ENCODE assay signal across 25 mouse cellular contexts in genomic region chr14:121364282-121364681, GRCm38 (mm10). TPM values are rescaled to one million over a fixed set of nuclear protein-coding genes. Genes with fewer than 3 reads are reported as not detected.
DNase-seq lines count a peak whose midpoint lies in the region; ATAC-seq and TF ChIP-seq lines count a peak whose summit lies in the region.
"Had no signal": no experiment of that assay in that cellular context is flagged by ENCODE, and none has a peak within 500 bp of the region (broad histone marks: within the 10 kb centered on the region; RNA-seq: fewer than 3 reads in every experiment).

No protein-coding gene starts in this region.

- intact Hi-C loops in left cerebral cortex, postnatal 36 days (cut with DNase I) = loop anchor here (5.0 kb wide), 1 partner anchor 82 kb away; no protein-coding TSS in a partner anchor
- intact Hi-C loops in heart, postnatal 10 days (cut with DNase I) = no loop called here

- no peak for ATAC-seq in erythroblast, adult 5-6 weeks (replicated peaks; ENCODE audit: low FRiP score, poor library complexity, severe bottlenecking)
- peak; percentile 48 for ATAC-seq in liver, embryonic 14.5 days (ENCODE audit: insufficient read depth)
- peak; percentile 4; the same call in 1 of the 2 replicates for ATAC-seq in megakaryocyte progenitor cell, adult 5-6 weeks (replicated peaks; ENCODE audit: poor library complexity)
- ATAC-seq: activated CD4-positive, CD25-positive, alpha-beta regulatory T cell, adult 4 months; CD4-positive, CD25-positive, alpha-beta regulatory T cell, adult 4 months; forebrain, embryonic 13.5 days; hindbrain, postnatal 0 days had no signal

- H3K27ac ChIP-seq in liver, embryonic 14.5 days = peak overlapping the region; percentile 83
- H3K27ac ChIP-seq: embryonic facial prominence, embryonic 15.5 days; forebrain, embryonic 13.5 days; hindbrain, embryonic 13.5 days; hindbrain, postnatal 0 days had no signal

- TF ChIP-seq EP300 in liver, embryonic 14.5 days (IDR thresholded peaks at IDR 0.05; ENCODE audit: low read depth) = peak; percentile 71

- peaks cover 100% of the 10 kb centered on the region for H3K4me1 ChIP-seq in erythroblast, embryonic 14.5 days (ENCODE audit: control insufficient read depth)
- H3K4me1 ChIP-seq in liver, embryonic 14.5 days (replicated peaks; ENCODE audit: control insufficient read depth in 2 of 2, insufficient read depth in 2 of 2, low read length in 1 of 2) = peaks cover 96 to 99% of the 10 kb centered on the region in 2 experiments

- H3K4me3 ChIP-seq in erythroblast, embryonic 14.5 days (replicated peaks) = peak overlapping the region; percentile 35
- no peak overlapping the region for H3K4me3 ChIP-seq in liver, embryonic 14.5 days (ENCODE audit: insufficient read depth in 1 of 2, low read depth in 2 of 2, low read length in 2 of 2)
- H3K4me3 ChIP-seq: embryonic facial prominence, embryonic 15.5 days; forebrain, embryonic 13.5 days; heart, embryonic 13.5 days; hindbrain, embryonic 13.5 days had no signal

- peaks cover 3% of the 10 kb centered on the region for H3K9me3 ChIP-seq in erythroblast, embryonic 14.5 days (ENCODE audit: control insufficient read depth, low read length)
- H3K9me3 ChIP-seq in liver, embryonic 14.5 days (ENCODE audit: control insufficient read depth, low read length) = no peaks in the 10 kb centered on the region
- H3K9me3 ChIP-seq: embryonic facial prominence, embryonic 15.5 days; forebrain, embryonic 13.5 days; G1E; heart, embryonic 13.5 days; hindbrain, embryonic 13.5 days had no signal

- H3K27me3 ChIP-seq in erythroblast, embryonic 14.5 days (ENCODE audit: control insufficient read depth) = no peaks in the 10 kb centered on the region
- no peaks in the 10 kb centered on the region for H3K27me3 ChIP-seq in liver, embryonic 14.5 days (ENCODE audit: control insufficient read depth, insufficient read depth, low read length)
- H3K27me3 ChIP-seq: embryonic facial prominence, embryonic 15.5 days; forebrain, embryonic 13.5 days; heart, embryonic 13.5 days; hindbrain, embryonic 13.5 days had no signal

- H3K36me3 ChIP-seq in erythroblast, embryonic 14.5 days (ENCODE audit: control insufficient read depth) = peaks cover 91% of the 10 kb centered on the region
- H3K36me3 ChIP-seq in liver, embryonic 14.5 days (replicated peaks; ENCODE audit: control insufficient read depth, insufficient read depth, low read depth) = peaks cover 8% of the 10 kb centered on the region
- H3K36me3 ChIP-seq: embryonic facial prominence, embryonic 15.5 days had no signal

- peak; percentile 68 for DNase-seq in liver
- peak in 1 of 3 experiments; percentile 52 for DNase-seq in liver, embryonic 14.5 days (ENCODE audit: low read depth in 3 of 3, low spot score in 3 of 3)
- no peak for DNase-seq in left cerebral cortex, postnatal 36 days (ENCODE audit: low spot score in 2 of 2)
- DNase-seq in heart, postnatal 4 days = no peak
- no peak for DNase-seq in heart, postnatal 10 days
- DNase-seq: adrenal gland, adult 2 months; adrenal gland, postnatal 36 days; B cell, adult 2 months; cerebellum, adult 11-12 months; cerebellum, adult 9-10 months; cerebellum, postnatal 25 days; embryo, embryonic 11 days; gastrocnemius, postnatal 36 days; heart, adult 11 months had no signal

- no peak for TF ChIP-seq CTCF in liver, embryonic 14.5 days (IDR thresholded peaks at IDR 0.05; ENCODE audit: low read depth)

- 32% methylated on average over 7 of the region's 7 CpGs for WGBS in liver, embryonic 14.5 days (ENCODE audit: insufficient replicate concordance)

- peak overlapping the region; percentile 88 for H3K4me2 ChIP-seq in liver, embryonic 14.5 days (ENCODE audit: low read depth)
- H3K4me2 ChIP-seq: embryonic facial prominence, embryonic 15.5 days; forebrain, embryonic 13.5 days; heart, embryonic 13.5 days; hindbrain, embryonic 13.5 days had no signal

- H3K9ac ChIP-seq in liver, embryonic 14.5 days (replicated peaks) = no peak overlapping the region; the same call in 1 of the 2 replicates
- H3K9ac ChIP-seq: embryonic facial prominence, embryonic 15.5 days; forebrain, embryonic 13.5 days; heart, embryonic 13.5 days; hindbrain, embryonic 13.5 days had no signal

RNA-seq across cellular contexts. Expression of gene Stk24, which starts 15.5 kb away (rescaled TPM):
- polyA plus RNA-seq in erythroblast, embryonic 14.5 days (2012) = 6.7 and 7.8 TPM in 2 replicates
- total RNA-seq in erythroblast, adult 5-6 weeks (2015; ENCODE audit: low replicate concordance) = 49.7 and 52.8 TPM in 2 replicates
- 41.9 and 53.8 TPM in 2 replicates for total RNA-seq in erythroblast, adult 5-6 weeks (2017; ENCODE audit: low replicate concordance)
- polyA plus RNA-seq in liver, embryonic 14.5 days (2012; rRNA removed) = 16.2 and 22.5 TPM in 2 replicates
- 31.0 and 36.7 TPM in 2 replicates for polyA plus RNA-seq in liver, embryonic 14.5 days (2014; fragmentation: Nextera tagmentation; extraction: Ambion mirVana)
- 97.1 and 100 TPM in 2 replicates for total RNA-seq in megakaryocyte progenitor cell, adult 5-6 weeks (2015)
- 73.4 and 76.7 TPM in 2 replicates for total RNA-seq in megakaryocyte progenitor cell, adult 5-6 weeks (2017)
- total RNA-seq in left cerebral cortex, postnatal 36 days (2021) = 10 to 100 TPM; 59.9 to 60.6 TPM
- total RNA-seq in heart, postnatal 4 days (2021) = 10 to 100 TPM; 84.8 to 93.5 TPM
- 10 to 100 TPM; 86.3 to 96.3 TPM for total RNA-seq in heart, postnatal 10 days (2021)
